Mouse (Mus musculus) c-Kit-negative CD71-positive TER-119-positive erythroid progenitor cells, embryonic 14.5 days (primary cell): ENCODE results near the gene Rtca.
A peak's percentile ranks its signal among the peaks of the same experiment; 100 is the strongest.

ENCODE experiments used
- DNase-seq: peaks from one replicate; pipeline ENCODE4 v3.0.0-alpha.2; 2013; ENCODE audit warnings: low read depth, low spot score

Rtca gene

GRCm38 (mm10) chr3:116507772-116508351 is at the start of gene Rtca:
Gene Rtca (minus strand): TSS chr3:116508208.
- peak; percentile 83 for DNase-seq

- DNase-seq: no peak
These were observed 43.4 kb upstream of the Rtca start for GRCm38 (mm10) chr3:116551362-116551761.

GRCm38 (mm10) chr3:116547430-116547829 is 39.4 kb upstream of the Rtca start:
- DNase-seq: no peak

GRCm38 (mm10) chr3:116542532-116542931 is 34.5 kb upstream of the Rtca start:
- no peak for DNase-seq

GRCm38 (mm10) chr3:116542070-116542469 is 34.1 kb upstream of the Rtca start:
- DNase-seq: no peak

- no peak for DNase-seq
These were observed 29.2 kb upstream of the Rtca start for GRCm38 (mm10) chr3:116537200-116537573.

GRCm38 (mm10) chr3:116536428-116537199 is 28.6 kb upstream of the Rtca start:
- DNase-seq: no peak

GRCm38 (mm10) chr3:116530826-116531225 is 22.8 kb upstream of the Rtca start:
- no peak for DNase-seq

GRCm38 (mm10) chr3:116529741-116530140 is 21.7 kb upstream of the Rtca start:
- DNase-seq: no peak

GRCm38 (mm10) chr3:116520141-116520761 is 12.2 kb upstream of the Rtca start:
- DNase-seq: no peak

- DNase-seq: no peak
These were observed 5.1 kb upstream of the Rtca start, which contains the start of gene Dbt for GRCm38 (mm10) chr3:116512904-116513716. Gene Dbt (plus strand): TSS chr3:116513070.

- no peak for DNase-seq
These were observed 4.3 kb upstream of the Rtca start for GRCm38 (mm10) chr3:116512151-116512903.

GRCm38 (mm10) chr3:116495671-116496070 is 12.3 kb downstream of the Rtca start:
- DNase-seq: no peak

- DNase-seq: no peak
These were observed 14.3 kb downstream of the Rtca start for GRCm38 (mm10) chr3:116493658-116494057.

GRCm38 (mm10) chr3:116491923-116492454 is 16.0 kb downstream of the Rtca start:
- no peak for DNase-seq

GRCm38 (mm10) chr3:116490920-116491319 is 17.1 kb downstream of the Rtca start:
- DNase-seq: no peak

GRCm38 (mm10) chr3:116483271-116483670 is 24.7 kb downstream of the Rtca start:
- no peak for DNase-seq

- DNase-seq: no peak
These were observed 25.3 kb downstream of the Rtca start for GRCm38 (mm10) chr3:116482724-116483123.

GRCm38 (mm10) chr3:116480937-116481336 is 27.1 kb downstream of the Rtca start:
- DNase-seq: no peak

- DNase-seq: no peak
These were observed 27.9 kb downstream of the Rtca start for GRCm38 (mm10) chr3:116480119-116480518.

- DNase-seq: no peak
These were observed 30.7 kb downstream of the Rtca start for GRCm38 (mm10) chr3:116477351-116477750.
